In the genomic region with DNA sequence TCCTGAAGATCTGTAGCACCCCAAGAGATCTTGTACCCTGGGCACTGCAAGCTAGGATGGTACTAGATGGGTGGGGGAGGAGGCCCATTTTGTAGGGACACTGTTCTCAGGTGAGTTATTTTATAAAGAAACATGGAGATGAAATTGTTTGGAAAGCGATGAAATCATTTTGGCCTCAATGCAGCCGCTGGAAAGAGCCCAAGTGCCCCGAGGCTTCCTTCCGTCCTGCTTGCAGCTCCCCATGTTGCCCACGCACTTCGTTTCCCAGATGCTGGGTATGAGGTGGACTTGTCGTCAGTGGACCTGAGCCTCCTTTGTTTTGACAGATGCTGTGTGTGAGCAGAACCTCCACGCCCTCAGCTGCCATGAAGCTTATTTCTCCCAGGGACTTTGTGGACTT, we compare ENCODE assay signal across 17 mouse cellular contexts. TPM values are rescaled to one million over a fixed set of nuclear protein-coding genes. Genes with fewer than 3 reads are reported as not detected.
"Had no signal": no experiment of that assay in that cellular context is flagged by ENCODE, and none has a peak within 500 bp of the region (broad histone marks: within the 10 kb centered on the region; RNA-seq: fewer than 3 reads in every experiment).

No protein-coding gene starts in this region.

- H3K27me3 ChIP-seq: limb, embryonic 13.5 days; liver, embryonic 12.5 days; liver, embryonic 15.5 days; midbrain, embryonic 15.5 days; neural tube, embryonic 12.5 days; neural tube, embryonic 15.5 days had no signal

- H3K27ac ChIP-seq: limb, embryonic 10.5 days; limb, embryonic 13.5 days; liver, embryonic 12.5 days; liver, embryonic 15.5 days; macrophage; midbrain, embryonic 12.5 days; midbrain, embryonic 15.5 days; neural tube, embryonic 12.5 days; neural tube, embryonic 15.5 days had no signal

- H3K36me3 ChIP-seq: midbrain, embryonic 15.5 days; neural tube, embryonic 12.5 days had no signal

- ATAC-seq: liver, embryonic 12.5 days; lung, postnatal 0 days; midbrain, embryonic 15.5 days had no signal

- H3K4me3 ChIP-seq: limb, embryonic 10.5 days; limb, embryonic 13.5 days; liver, embryonic 12.5 days; liver, embryonic 15.5 days; midbrain, embryonic 12.5 days; midbrain, embryonic 15.5 days; neural tube, embryonic 12.5 days; neural tube, embryonic 15.5 days had no signal

- H3K4me2 ChIP-seq: limb, embryonic 13.5 days; liver, embryonic 12.5 days; liver, embryonic 15.5 days; lung, embryonic 14.5 days; midbrain, embryonic 12.5 days; midbrain, embryonic 15.5 days; neural tube, embryonic 12.5 days; neural tube, embryonic 15.5 days had no signal

- H3K9ac ChIP-seq: limb, embryonic 13.5 days; liver, embryonic 12.5 days; liver, embryonic 15.5 days; lung, embryonic 14.5 days; midbrain, embryonic 12.5 days; midbrain, embryonic 15.5 days; neural tube, embryonic 12.5 days; neural tube, embryonic 15.5 days had no signal

- H3K9me3 ChIP-seq: limb, embryonic 10.5 days; limb, embryonic 13.5 days; liver, embryonic 12.5 days; liver, embryonic 15.5 days; midbrain, embryonic 12.5 days; midbrain, embryonic 15.5 days; neural tube, embryonic 12.5 days; neural tube, embryonic 15.5 days had no signal

- DNase-seq: kidney, adult 8-10 months; kidney, postnatal 14 days; kidney, postnatal 4 days; lung, embryonic 14.5 days; thymus, adult 18-20 months; thymus, postnatal 36 days had no signal

RNA-seq across cellular contexts. Expression of a gene that starts 51.7 kb away (rescaled TPM):
- total RNA-seq: megakaryocyte, adult 5-6 weeks had no signal
- polyA plus RNA-seq: macrophage had no signal
